16 mouse cellular contexts compared by ENCODE assay signal in genomic region chr10:99356221-99356620, GRCm38 (mm10).
DNase-seq lines count a peak whose midpoint lies in the region; TF ChIP-seq lines count a peak whose summit lies in the region.
"Had no signal": no experiment of that assay in that cellular context is flagged by ENCODE, and none has a peak within 500 bp of the region (broad histone marks: within the 10 kb centered on the region; RNA-seq: fewer than 3 reads in every experiment).

No protein-coding gene starts in this region.

- 30% methylated on average over 5 of the region's 5 CpGs for WGBS in liver, adult 2 months

- no peak overlapping the region for H3K9ac ChIP-seq in liver, adult 2 months (ENCODE audit: low read depth, low read length)

- DNase-seq in liver, adult 2 months (ENCODE audit: extremely low read depth, low read depth, low spot score): peak; percentile 98
- no peak for DNase-seq in liver
- DNase-seq: adrenal gland, adult 2 months; adrenal gland, adult 8-10 months; adrenal gland, postnatal 10 days; adrenal gland, postnatal 14 days; adrenal gland, postnatal 25 days; adrenal gland, postnatal 36 days; B cell, adult 2 months; cerebellum, adult 11 months; cerebellum, adult 11-12 months; cerebellum, adult 18-20 months; cerebellum, adult 2 months had no signal

- no peak overlapping the region for H3K4me3 ChIP-seq in liver, adult 2 months (ENCODE audit: insufficient read depth, low read depth, low read length)

- no peaks in the 10 kb centered on the region for H3K27me3 ChIP-seq in liver, adult 2 months (ENCODE audit: control insufficient read depth, insufficient read depth, low read length)
- H3K27me3 ChIP-seq: CH12.LX, Patski had no signal

- no peak overlapping the region for H3K27ac ChIP-seq in liver, adult 2 months (replicated peaks; ENCODE audit: insufficient read depth, low read depth, low read length)

- no peak for TF ChIP-seq POLR2A in liver, adult 2 months (IDR thresholded peaks at IDR 0.05; ENCODE audit: extremely low read depth, insufficient read depth, low read length)

- peaks cover 17% of the 10 kb centered on the region; the same call in 1 of the 2 replicates for H3K4me1 ChIP-seq in liver, adult 2 months (ENCODE audit: control insufficient read depth, insufficient read depth, low read length)

- no peaks in the 10 kb centered on the region for H3K36me3 ChIP-seq in liver, adult 2 months (ENCODE audit: control insufficient read depth, insufficient read depth, low read length)
- H3K36me3 ChIP-seq: G1E had no signal

- no peak for TF ChIP-seq CTCF in liver, adult 2 months (IDR thresholded peaks at IDR 0.05; ENCODE audit: low read depth, low read length)

- no peaks in the 10 kb centered on the region for H3K79me2 ChIP-seq in liver, adult 2 months (ENCODE audit: control insufficient read depth, insufficient read depth, low read length)
